Mouse (Mus musculus): ENCODE measurements around the gene Samhd1. TPM values are rescaled to one million over a fixed set of nuclear protein-coding genes. Genes with fewer than 3 reads are reported as not detected.

The Samhd1 gene
- total RNA-seq, 1 experiment = 25.7 TPM

GRCm38 (mm10) chr2:157139251-157139802 is 4.3 kb upstream of the Samhd1 start:
- Histone ChIP-seq H3K9me3 (ENCODE audit: control insufficient read depth, insufficient read depth, low read depth, low read length) (no peaks in the 10 kb centered on the region), H3K36me3 (ENCODE audit: control insufficient read depth, insufficient read depth, low read length, poor library complexity, severe bottlenecking) (no peaks in the 10 kb centered on the region), H3K4me1 (ENCODE audit: control insufficient read depth in 2 of 2, insufficient read depth in 2 of 2, low read length in 2 of 2, poor library complexity in 1 of 2) (no peaks in the 10 kb centered on the region), H3K27ac (ENCODE audit: insufficient read depth, low read depth, low read length, poor library complexity, severe bottlenecking) (no peak overlapping the region), H3K9ac (ENCODE audit: insufficient read depth, low read depth, low read length, poor library complexity, severe bottlenecking) (no peak overlapping the region), H3K4me3 (ENCODE audit: insufficient read depth in 1 of 2, low read depth in 1 of 2, low read length in 2 of 2, poor library complexity in 1 of 2, severe bottlenecking in 1 of 2) (no peak overlapping the region)
- TF ChIP-seq MAFK (IDR thresholded peaks at IDR 0.05; ENCODE audit: insufficient read depth, low read depth, low read length) = no peak
- TF ChIP-seq CHD2 (IDR thresholded peaks at IDR 0.05; ENCODE audit: low read depth, low read length) = no peak
- no peak for TF ChIP-seq HCFC1 (IDR thresholded peaks at IDR 0.05; ENCODE audit: borderline replicate concordance, insufficient read depth, low read length)
- no peak for TF ChIP-seq ZNF384 (IDR thresholded peaks at IDR 0.05; ENCODE audit: low read depth, low read length)
- no peak for TF ChIP-seq ZC3H11A (IDR thresholded peaks at IDR 0.05; ENCODE audit: borderline replicate concordance, low read depth, low read length)
- DNase-seq (ENCODE audit: low read depth, low spot score) = no peak
- in situ Hi-C loops (cut with MboI; ENCODE audit: low sequenced_read_pairs in 2 of 2, unreplicated experiment in 2 of 2) = no loop called here

DNA sequence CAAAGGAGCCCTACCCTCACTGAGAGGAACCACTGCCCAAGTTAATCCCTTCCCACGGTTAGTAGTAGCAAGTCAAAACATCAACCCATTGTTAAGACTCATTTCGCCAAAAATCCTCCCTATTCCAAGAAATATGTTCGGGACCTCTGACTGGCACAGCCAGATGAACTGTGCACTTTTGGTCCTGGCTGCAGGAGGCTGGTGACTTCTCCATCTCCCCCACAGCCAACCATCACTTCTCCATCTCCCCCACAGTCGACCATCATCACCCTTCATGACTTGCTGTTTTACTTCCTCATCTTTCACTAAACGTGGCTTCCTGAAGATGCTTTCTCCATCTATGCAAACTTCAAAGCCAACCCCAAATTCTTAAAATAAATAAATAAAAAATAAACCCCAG is 3.7 kb upstream of the Samhd1 start:
- DNase-seq (ENCODE audit: low read depth, low spot score) = no peak
- H3K36me3 ChIP-seq (ENCODE audit: control insufficient read depth, insufficient read depth, low read length, poor library complexity, severe bottlenecking) = no peaks in the 10 kb centered on the region
- no peak overlapping the region for H3K9ac ChIP-seq (ENCODE audit: insufficient read depth, low read depth, low read length, poor library complexity, severe bottlenecking)
- TF ChIP-seq MAFK (IDR thresholded peaks at IDR 0.05; ENCODE audit: insufficient read depth, low read depth, low read length) (no peak), ZC3H11A (IDR thresholded peaks at IDR 0.05; ENCODE audit: borderline replicate concordance, low read depth, low read length) (no peak), ZNF384 (IDR thresholded peaks at IDR 0.05; ENCODE audit: low read depth, low read length) (no peak), CHD2 (IDR thresholded peaks at IDR 0.05; ENCODE audit: low read depth, low read length) (no peak), HCFC1 (IDR thresholded peaks at IDR 0.05; ENCODE audit: borderline replicate concordance, insufficient read depth, low read length) (no peak)
- in situ Hi-C loops (cut with MboI; ENCODE audit: low sequenced_read_pairs in 2 of 2, unreplicated experiment in 2 of 2) = no loop called here
- H3K4me1 ChIP-seq (ENCODE audit: control insufficient read depth in 2 of 2, insufficient read depth in 2 of 2, low read length in 2 of 2, poor library complexity in 1 of 2) = no peaks in the 10 kb centered on the region
- H3K4me3 ChIP-seq (ENCODE audit: insufficient read depth in 1 of 2, low read depth in 1 of 2, low read length in 2 of 2, poor library complexity in 1 of 2, severe bottlenecking in 1 of 2) = no peak overlapping the region
- H3K9me3 ChIP-seq (ENCODE audit: control insufficient read depth, insufficient read depth, low read depth, low read length) = no peaks in the 10 kb centered on the region
- no peak overlapping the region for H3K27ac ChIP-seq (ENCODE audit: insufficient read depth, low read depth, low read length, poor library complexity, severe bottlenecking)

DNA sequence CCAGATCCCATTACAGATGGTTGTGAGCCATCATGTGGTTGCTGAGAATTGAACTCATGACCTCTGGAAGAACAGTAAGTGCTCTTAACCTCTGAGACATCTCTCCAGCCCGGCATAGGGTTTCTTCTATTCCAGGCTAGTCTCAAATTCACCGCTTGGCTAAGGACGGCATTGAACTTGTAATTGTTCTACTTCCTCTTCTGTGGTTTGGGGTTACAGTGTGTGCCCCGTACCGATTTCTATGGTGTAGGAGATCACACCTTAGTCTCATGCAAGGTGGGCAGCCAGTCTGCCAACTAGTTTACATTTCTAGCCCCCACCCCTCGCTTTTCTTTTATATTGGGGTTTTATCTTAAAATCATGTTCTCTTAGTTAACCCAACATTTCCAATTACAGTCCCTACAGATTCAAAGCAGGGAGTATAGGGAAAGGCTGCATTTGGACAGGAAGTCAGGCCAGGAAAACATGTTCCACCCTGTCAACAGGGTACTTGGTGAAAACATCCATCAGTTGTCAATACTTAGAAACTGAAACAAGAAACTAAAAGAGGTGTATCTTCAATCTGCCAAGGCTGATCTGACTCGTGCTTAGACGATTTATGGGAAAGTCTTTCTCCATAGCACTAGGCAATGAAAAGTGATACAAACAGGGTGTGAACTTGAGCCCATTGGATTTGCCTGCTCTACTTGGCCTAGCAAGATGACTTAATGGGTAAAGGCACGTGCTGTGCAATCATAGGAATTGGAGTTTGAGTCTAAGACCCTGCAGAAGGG is 3.1 kb upstream of the Samhd1 start:
- Histone ChIP-seq H3K9ac (ENCODE audit: insufficient read depth, low read depth, low read length, poor library complexity, severe bottlenecking) (no peak overlapping the region), H3K9me3 (ENCODE audit: control insufficient read depth, insufficient read depth, low read depth, low read length) (no peaks in the 10 kb centered on the region), H3K27ac (ENCODE audit: insufficient read depth, low read depth, low read length, poor library complexity, severe bottlenecking) (no peak overlapping the region), H3K4me1 (ENCODE audit: control insufficient read depth in 2 of 2, insufficient read depth in 2 of 2, low read length in 2 of 2, poor library complexity in 1 of 2) (no peaks in the 10 kb centered on the region; a peak in 1 of 4 replicates), H3K36me3 (ENCODE audit: control insufficient read depth, insufficient read depth, low read length, poor library complexity, severe bottlenecking) (no peaks in the 10 kb centered on the region), H3K4me3 (ENCODE audit: insufficient read depth in 1 of 2, low read depth in 1 of 2, low read length in 2 of 2, poor library complexity in 1 of 2, severe bottlenecking in 1 of 2) (no peak overlapping the region)
- TF ChIP-seq MAFK (IDR thresholded peaks at IDR 0.05; ENCODE audit: insufficient read depth, low read depth, low read length) (no peak), ZC3H11A (IDR thresholded peaks at IDR 0.05; ENCODE audit: borderline replicate concordance, low read depth, low read length) (no peak), CHD2 (IDR thresholded peaks at IDR 0.05; ENCODE audit: low read depth, low read length) (no peak), HCFC1 (IDR thresholded peaks at IDR 0.05; ENCODE audit: borderline replicate concordance, insufficient read depth, low read length) (no peak), ZNF384 (IDR thresholded peaks at IDR 0.05; ENCODE audit: low read depth, low read length) (no peak)
- DNase-seq (ENCODE audit: low read depth, low spot score) = no peak
- in situ Hi-C loops (cut with MboI; ENCODE audit: low sequenced_read_pairs in 2 of 2, unreplicated experiment in 2 of 2) = no loop called here

- TF ChIP-seq MAFK (IDR thresholded peaks at IDR 0.05; ENCODE audit: insufficient read depth, low read depth, low read length) (no peak), HCFC1 (IDR thresholded peaks at IDR 0.05; ENCODE audit: borderline replicate concordance, insufficient read depth, low read length) (no peak), ZC3H11A (IDR thresholded peaks at IDR 0.05; ENCODE audit: borderline replicate concordance, low read depth, low read length) (no peak), ZNF384 (IDR thresholded peaks at IDR 0.05; ENCODE audit: low read depth, low read length) (no peak), CHD2 (IDR thresholded peaks at IDR 0.05; ENCODE audit: low read depth, low read length) (no peak)
- Histone ChIP-seq H3K4me1 (ENCODE audit: control insufficient read depth in 2 of 2, insufficient read depth in 2 of 2, low read length in 2 of 2, poor library complexity in 1 of 2) (no peaks in the 10 kb centered on the region; a peak in 1 of 4 replicates), H3K9ac (ENCODE audit: insufficient read depth, low read depth, low read length, poor library complexity, severe bottlenecking) (no peak overlapping the region), H3K27ac (ENCODE audit: insufficient read depth, low read depth, low read length, poor library complexity, severe bottlenecking) (no peak overlapping the region), H3K9me3 (ENCODE audit: control insufficient read depth, insufficient read depth, low read depth, low read length) (no peaks in the 10 kb centered on the region), H3K36me3 (ENCODE audit: control insufficient read depth, insufficient read depth, low read length, poor library complexity, severe bottlenecking) (no peaks in the 10 kb centered on the region), H3K4me3 (ENCODE audit: insufficient read depth in 1 of 2, low read depth in 1 of 2, low read length in 2 of 2, poor library complexity in 1 of 2, severe bottlenecking in 1 of 2) (no peak overlapping the region)
- in situ Hi-C loops (cut with MboI; ENCODE audit: low sequenced_read_pairs in 2 of 2, unreplicated experiment in 2 of 2) = no loop called here
- DNase-seq (ENCODE audit: low read depth, low spot score) = no peak
Observed at GRCm38 (mm10) chr2:157136646-157137045, 1.6 kb upstream of the Samhd1 start.
